Mouse (Mus musculus): ENCODE data around the gene Pou3f3. TPM values are rescaled to one million over a fixed set of nuclear protein-coding genes. Genes with fewer than 3 reads are reported as not detected.

Pou3f3 gene
- polyA plus RNA-seq, 1 experiment: not detected

- WGBS: 4% methylated on average over 22 of the region's 26 CpGs
- H3K4me1 ChIP-seq (ENCODE audit: control insufficient read depth, insufficient read depth, insufficient read length): 0 out of 2 replicates have a peak, but pooled peaks cover 3% of the 10 kb centered on the region
- no peak overlapping the region; the same call in 1 of the 2 replicates for H3K4me3 ChIP-seq (ENCODE audit: extremely low read depth, insufficient read depth, insufficient read length)
- H3K27me3 ChIP-seq (ENCODE audit: control insufficient read depth, insufficient read depth, low read length): peaks cover 45% of the 10 kb centered on the region
- H3K36me3 ChIP-seq (ENCODE audit: control insufficient read depth, insufficient read depth, low read length): no peaks in the 10 kb centered on the region
- no peak for TF ChIP-seq CTCF (IDR thresholded peaks at IDR 0.05; ENCODE audit: extremely low read depth, insufficient read depth, insufficient read length, insufficient replicate concordance)
- DNase-seq (ENCODE audit: low read depth in 1 of 2, low spot score in 2 of 2): no peak
- no peak overlapping the region for H3K27ac ChIP-seq (ENCODE audit: insufficient read depth, low read length)
Measured at GRCm38 (mm10) chr1:42694290-42694664, 1.3 kb upstream of the Pou3f3 start.

GRCm38 (mm10) chr1:42694665-42695577, 647 bp upstream of the Pou3f3 start:
- 0 out of 2 replicates have a peak, but pooled peaks cover 3% of the 10 kb centered on the region for H3K4me1 ChIP-seq (ENCODE audit: control insufficient read depth, insufficient read depth, insufficient read length)
- no peaks in the 10 kb centered on the region for H3K36me3 ChIP-seq (ENCODE audit: control insufficient read depth, insufficient read depth, low read length)
- no peak overlapping the region; the same call in 1 of the 2 replicates for H3K4me3 ChIP-seq (ENCODE audit: extremely low read depth, insufficient read depth, insufficient read length)
- no peak overlapping the region for H3K27ac ChIP-seq (ENCODE audit: insufficient read depth, low read length)
- H3K27me3 ChIP-seq (ENCODE audit: control insufficient read depth, insufficient read depth, low read length): peaks cover 48% of the 10 kb centered on the region
- TF ChIP-seq POLR2A (IDR thresholded peaks at IDR 0.05; ENCODE audit: low read depth, low read length): no peak
- 4% methylated on average over 55 of the region's 60 CpGs for WGBS
- DNase-seq (ENCODE audit: low read depth in 1 of 2, low spot score in 2 of 2): no peak

DNA sequence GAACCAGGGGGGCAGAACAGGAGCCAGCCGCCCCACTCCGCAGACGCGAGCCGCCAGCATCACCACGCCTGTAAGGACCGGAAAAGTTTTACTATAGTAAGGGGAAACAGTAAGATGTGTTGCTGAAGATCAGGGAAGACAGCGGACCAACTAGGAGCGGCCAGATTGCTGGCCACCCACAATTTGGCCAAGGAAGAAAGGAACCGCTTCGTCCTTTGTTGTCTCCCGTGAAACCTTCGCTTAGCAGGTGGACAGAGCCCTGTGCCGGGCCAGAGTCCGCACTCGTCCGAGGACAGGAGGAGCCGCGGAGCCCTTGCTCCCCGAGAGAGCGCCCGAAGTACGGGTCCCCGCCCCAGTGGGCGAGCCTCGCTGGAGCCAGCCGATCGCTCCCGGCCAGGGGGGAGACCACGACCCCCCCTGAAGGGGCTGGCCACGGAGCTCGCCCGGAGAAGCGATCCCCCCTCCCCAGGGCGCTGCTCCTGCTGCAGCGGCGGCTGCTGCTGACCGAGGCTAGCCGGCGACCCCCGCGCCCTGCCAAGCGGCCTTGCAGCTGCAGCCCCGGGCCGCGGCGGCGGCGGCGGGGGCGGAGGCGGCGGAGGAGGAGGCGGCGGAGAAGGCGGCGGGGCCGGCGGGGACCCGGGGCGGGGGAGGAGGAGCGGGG, 933 bp downstream of the Pou3f3 start:
- Histone ChIP-seq H3K27ac (ENCODE audit: insufficient read depth, low read length) (no peak overlapping the region), H3K27me3 (ENCODE audit: control insufficient read depth, insufficient read depth, low read length) (peaks cover 48% of the 10 kb centered on the region), H3K36me3 (ENCODE audit: control insufficient read depth, insufficient read depth, low read length) (no peaks in the 10 kb centered on the region), H3K4me3 (ENCODE audit: extremely low read depth, insufficient read depth, insufficient read length) (no peak overlapping the region; the same call in 1 of the 2 replicates), H3K4me1 (ENCODE audit: control insufficient read depth, insufficient read depth, insufficient read length) (0 out of 2 replicates have a peak, but pooled peaks cover 3% of the 10 kb centered on the region)
- DNase-seq (ENCODE audit: low read depth in 1 of 2, low spot score in 2 of 2): no peak
- TF ChIP-seq CTCF (IDR thresholded peaks at IDR 0.05; ENCODE audit: extremely low read depth, insufficient read depth, insufficient read length, insufficient replicate concordance): no peak
- no peak for TF ChIP-seq POLR2A (IDR thresholded peaks at IDR 0.05; ENCODE audit: low read depth, low read length)
- 3% methylated on average over 41 of the region's 62 CpGs for WGBS

GRCm38 (mm10) chr1:42697321-42697755, 1.8 kb downstream of the Pou3f3 start:
- 0% methylated on average over 9 of the region's 58 CpGs for WGBS
- DNase-seq (ENCODE audit: low read depth in 1 of 2, low spot score in 2 of 2): no peak
- Histone ChIP-seq H3K4me1 (ENCODE audit: control insufficient read depth, insufficient read depth, insufficient read length) (0 out of 2 replicates have a peak, but pooled peaks cover 3% of the 10 kb centered on the region), H3K27ac (ENCODE audit: insufficient read depth, low read length) (no peak overlapping the region), H3K36me3 (ENCODE audit: control insufficient read depth, insufficient read depth, low read length) (no peaks in the 10 kb centered on the region), H3K27me3 (ENCODE audit: control insufficient read depth, insufficient read depth, low read length) (peaks cover 48% of the 10 kb centered on the region), H3K4me3 (ENCODE audit: extremely low read depth, insufficient read depth, insufficient read length) (no peak overlapping the region)
- TF ChIP-seq POLR2A (IDR thresholded peaks at IDR 0.05; ENCODE audit: low read depth, low read length) (no peak), CTCF (IDR thresholded peaks at IDR 0.05; ENCODE audit: extremely low read depth, insufficient read depth, insufficient read length, insufficient replicate concordance) (no peak)

DNA sequence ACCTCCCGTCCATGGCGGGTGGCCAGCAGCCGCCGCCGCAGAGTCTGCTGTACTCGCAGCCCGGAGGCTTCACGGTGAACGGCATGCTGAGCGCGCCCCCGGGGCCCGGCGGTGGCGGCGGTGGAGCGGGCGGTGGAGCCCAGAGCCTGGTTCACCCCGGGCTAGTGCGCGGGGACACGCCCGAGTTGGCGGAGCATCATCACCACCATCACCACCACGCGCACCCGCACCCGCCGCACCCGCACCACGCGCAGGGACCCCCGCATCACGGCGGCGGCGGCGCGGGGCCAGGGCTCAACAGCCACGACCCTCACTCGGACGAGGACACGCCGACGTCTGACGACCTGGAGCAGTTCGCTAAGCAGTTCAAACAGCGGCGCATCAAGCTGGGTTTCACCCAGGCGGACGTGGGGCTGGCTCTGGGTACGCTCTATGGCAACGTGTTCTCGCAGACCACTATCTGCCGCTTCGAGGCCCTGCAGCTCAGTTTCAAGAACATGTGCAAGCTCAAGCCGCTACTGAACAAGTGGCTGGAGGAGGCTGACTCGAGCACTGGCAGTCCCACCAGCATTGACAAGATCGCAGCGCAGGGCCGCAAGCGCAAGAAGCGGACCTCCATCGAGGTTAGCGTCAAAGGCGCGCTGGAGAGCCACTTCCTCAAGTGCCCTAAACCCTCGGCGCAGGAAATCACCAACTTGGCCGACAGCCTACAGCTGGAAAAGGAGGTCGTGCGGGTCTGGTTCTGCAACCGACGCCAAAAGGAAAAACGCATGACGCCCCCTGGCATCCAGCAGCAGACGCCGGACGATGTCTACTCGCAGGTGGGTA, 2.4 kb downstream of the Pou3f3 start:
- Histone ChIP-seq H3K27ac (ENCODE audit: insufficient read depth, low read length) (no peak overlapping the region), H3K4me3 (ENCODE audit: extremely low read depth, insufficient read depth, insufficient read length) (no peak overlapping the region), H3K27me3 (ENCODE audit: control insufficient read depth, insufficient read depth, low read length) (peaks cover 48% of the 10 kb centered on the region), H3K4me1 (ENCODE audit: control insufficient read depth, insufficient read depth, insufficient read length) (0 out of 2 replicates have a peak, but pooled peaks cover 3% of the 10 kb centered on the region), H3K36me3 (ENCODE audit: control insufficient read depth, insufficient read depth, low read length) (no peaks in the 10 kb centered on the region)
- WGBS: 3% methylated on average over 71 of the region's 80 CpGs
- DNase-seq (ENCODE audit: low read depth in 1 of 2, low spot score in 2 of 2): no peak
- no peak for TF ChIP-seq POLR2A (IDR thresholded peaks at IDR 0.05; ENCODE audit: low read depth, low read length)

- H3K27me3 ChIP-seq (ENCODE audit: control insufficient read depth, insufficient read depth, low read length): peaks cover 52% of the 10 kb centered on the region
Measured at GRCm38 (mm10) chr1:42698584-42699333, 3.2 kb downstream of the Pou3f3 start.

More at GRCm38 (mm10) chr1:42698584-42699333, 3.2 kb downstream of the Pou3f3 start:
- Histone ChIP-seq H3K27ac (ENCODE audit: insufficient read depth, low read length) (no peak overlapping the region), H3K4me1 (ENCODE audit: control insufficient read depth, insufficient read depth, insufficient read length) (0 out of 2 replicates have a peak, but pooled peaks cover 3% of the 10 kb centered on the region), H3K36me3 (ENCODE audit: control insufficient read depth, insufficient read depth, low read length) (no peaks in the 10 kb centered on the region), H3K4me3 (ENCODE audit: extremely low read depth, insufficient read depth, insufficient read length) (no peak overlapping the region)
- TF ChIP-seq POLR2A (IDR thresholded peaks at IDR 0.05; ENCODE audit: low read depth, low read length): no peak
- no peak for TF ChIP-seq CTCF (IDR thresholded peaks at IDR 0.05; ENCODE audit: extremely low read depth, insufficient read depth, insufficient read length, insufficient replicate concordance)
- WGBS: 5% methylated on average over 49 of the region's 57 CpGs
- no peak for DNase-seq (ENCODE audit: low read depth in 1 of 2, low spot score in 2 of 2)

Data from spleen, adult 2 months (tissue).